Mouse (Mus musculus) erythroblast, adult 5-6 weeks (primary cell): ENCODE data around the gene Cbx4. TPM values are rescaled to one million over a fixed set of nuclear protein-coding genes. Genes with fewer than 3 reads are reported as not detected.

ENCODE experiments used
- ATAC-seq: replicated peaks from 2 replicates; pipeline ENCODE4 v1.8.0; 2016; ENCODE audit warnings: moderate number of reproducible peaks, mild to moderate bottlenecking, moderate TSS enrichment, inconsistent platforms; ENCODE audit not compliant: poor library complexity, low FRiP score, severe bottlenecking
- total RNA-seq, 2 experiments: library from RNA; stranded (forward) in 1 of 2; stranded (reverse) in 1 of 2; fragments of 150-400 nt in 1 of 2; fragments of 200-764, 138-1000 nt in 1 of 2; gene quantifications; 2 replicates each; pipeline versions ENCODE4 v1.2.3 to v1.2.4; 2015 to 2017; ENCODE audit warnings: low replicate concordance in 2 of 2

The Cbx4 gene
- total RNA-seq, 2 experiments from 2014 or later: 4.8 to 9.4 TPM

- ATAC-seq: no peak
Measured at GRCm38 (mm10) chr11:119087301-119088082, 1.5 kb upstream of the Cbx4 start.

GRCm38 (mm10) chr11:119085279-119086062 is 550 bp downstream of the Cbx4 start:
- no peak for ATAC-seq

- ATAC-seq: no peak
Measured at GRCm38 (mm10) chr11:119084446-119085278, 1.4 kb downstream of the Cbx4 start.

GRCm38 (mm10) chr11:119083724-119084445 is 2.1 kb downstream of the Cbx4 start:
- no peak for ATAC-seq

- ATAC-seq: no peak
Measured at GRCm38 (mm10) chr11:119082638-119083599, 3.1 kb downstream of the Cbx4 start.

- no peak for ATAC-seq
Measured at GRCm38 (mm10) chr11:119081839-119082637, 4.0 kb downstream of the Cbx4 start.

GRCm38 (mm10) chr11:119081148-119081838 is 4.7 kb downstream of the Cbx4 start:
- ATAC-seq: no peak

GRCm38 (mm10) chr11:119080461-119081147 is 5.4 kb downstream of the Cbx4 start:
- no peak for ATAC-seq

- ATAC-seq: no peak
Measured at GRCm38 (mm10) chr11:119079445-119079837, 6.6 kb downstream of the Cbx4 start.

- ATAC-seq: no peak
Measured at GRCm38 (mm10) chr11:119078691-119079444, 7.2 kb downstream of the Cbx4 start.

GRCm38 (mm10) chr11:119077755-119078154 is 8.3 kb downstream of the Cbx4 start:
- ATAC-seq: no peak

- ATAC-seq: no peak
Measured at GRCm38 (mm10) chr11:119075805-119076204, 10.2 kb downstream of the Cbx4 start.

GRCm38 (mm10) chr11:119073876-119074433 is 12.1 kb downstream of the Cbx4 start:
- no peak for ATAC-seq

- ATAC-seq: no peak
Measured at GRCm38 (mm10) chr11:119072986-119073385, 13.0 kb downstream of the Cbx4 start.

- ATAC-seq: no peak
Measured at GRCm38 (mm10) chr11:119072239-119072638, 13.8 kb downstream of the Cbx4 start.

GRCm38 (mm10) chr11:119066841-119067240 is 19.2 kb downstream of the Cbx4 start:
- ATAC-seq: no peak
